Mouse (Mus musculus): ENCODE data around the gene Lcor. TPM values are rescaled to one million over a fixed set of nuclear protein-coding genes. Genes with fewer than 3 reads are reported as not detected.

The Lcor gene
- polyA plus RNA-seq, 1 experiment = 0.16 TPM

- TF ChIP-seq TAL1 (IDR thresholded peaks at IDR 0.05; ENCODE audit: low read length) = no peak
- no peak for TF ChIP-seq GATA1 (IDR thresholded peaks at IDR 0.05; ENCODE audit: low read length)
These were observed 39.8 kb downstream of the Lcor start for GRCm38 (mm10) chr19:41522246-41522645.

DNA sequence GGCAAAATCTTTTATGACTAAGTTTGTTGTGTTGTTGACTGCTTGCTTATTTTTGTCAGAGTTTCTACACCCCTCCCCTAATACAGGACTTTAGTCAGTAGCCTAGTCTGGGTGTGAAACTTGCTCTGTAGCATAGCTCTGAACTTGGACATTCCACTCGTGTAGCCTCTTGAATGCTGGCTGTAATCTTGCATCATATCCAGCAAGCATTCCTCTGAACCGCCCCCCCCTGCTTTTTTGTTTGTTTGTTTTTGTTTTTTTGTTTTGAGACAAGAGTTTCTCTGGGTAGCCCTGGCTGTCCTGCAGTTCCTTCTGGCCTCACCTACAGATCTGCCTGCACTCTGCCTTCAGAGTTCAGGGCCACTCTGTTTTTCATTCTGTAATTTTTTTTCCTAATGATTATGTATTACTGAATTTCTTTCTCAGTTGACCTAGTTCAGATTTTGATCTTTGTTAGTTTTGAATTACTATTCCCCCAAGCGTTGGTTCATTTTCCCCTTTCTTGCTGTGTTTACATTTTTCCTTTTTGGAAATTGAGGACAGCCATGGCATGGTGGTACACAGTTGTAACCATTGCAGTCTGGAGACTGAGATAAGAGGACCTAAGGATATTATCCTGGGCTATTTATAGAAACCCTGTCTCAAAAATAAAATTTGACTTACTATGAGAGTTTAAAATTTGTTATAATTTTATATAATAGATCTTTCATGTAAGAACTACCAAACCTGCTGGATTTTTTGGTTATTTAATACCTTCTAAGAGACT, 41.5 kb downstream of the Lcor start:
- TF ChIP-seq GATA1 (IDR thresholded peaks at IDR 0.05; ENCODE audit: low read length) (no peak), TAL1 (IDR thresholded peaks at IDR 0.05; ENCODE audit: low read length) (no peak)
- H3K4me1 ChIP-seq (ENCODE audit: control insufficient read depth) = peaks cover 31% of the 10 kb centered on the region
- no peaks in the 10 kb centered on the region for H3K9me3 ChIP-seq (ENCODE audit: control insufficient read depth, low read length)

More at GRCm38 (mm10) chr19:41522246-41522645, 39.8 kb downstream of the Lcor start:
- H3K9me3 ChIP-seq (ENCODE audit: control insufficient read depth, low read length) = no peaks in the 10 kb centered on the region
- H3K36me3 ChIP-seq (ENCODE audit: control insufficient read depth) = no peaks in the 10 kb centered on the region
- H3K4me3 ChIP-seq (replicated peaks) = no peak overlapping the region
- peaks cover 34% of the 10 kb centered on the region for H3K4me1 ChIP-seq (ENCODE audit: control insufficient read depth)
- no peaks in the 10 kb centered on the region for H3K27me3 ChIP-seq (ENCODE audit: control insufficient read depth)

DNA sequence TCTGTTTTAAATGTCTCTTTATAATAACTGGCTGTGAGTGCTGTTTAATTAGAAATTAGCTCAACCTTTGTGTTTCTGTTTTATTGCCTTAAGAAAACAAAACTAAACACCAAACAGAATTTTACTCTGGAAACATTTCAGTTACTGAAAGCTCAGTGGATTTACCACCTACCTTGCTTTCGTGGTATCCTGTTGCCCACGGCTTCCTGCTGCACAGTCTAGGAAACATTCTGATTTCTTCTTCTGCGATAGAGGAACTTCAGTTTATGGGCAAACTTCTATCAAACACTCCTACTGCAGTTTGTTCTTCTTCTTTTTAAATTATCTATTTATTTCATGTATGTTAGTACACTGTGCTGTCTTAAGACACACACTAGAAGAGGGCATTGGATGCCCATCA, 46.7 kb downstream of the Lcor start:
- Histone ChIP-seq H3K36me3 (ENCODE audit: control insufficient read depth) (peaks cover 11% of the 10 kb centered on the region), H3K4me1 (ENCODE audit: control insufficient read depth) (peaks cover 5% of the 10 kb centered on the region), H3K9me3 (ENCODE audit: control insufficient read depth, low read length) (no peaks in the 10 kb centered on the region), H3K4me3 (replicated peaks) (no peak overlapping the region), H3K27me3 (ENCODE audit: control insufficient read depth) (no peaks in the 10 kb centered on the region)
- TF ChIP-seq GATA1 (IDR thresholded peaks at IDR 0.05; ENCODE audit: low read length) (no peak), TAL1 (IDR thresholded peaks at IDR 0.05; ENCODE audit: low read length) (no peak)

More for the DNA sequence above, 41.5 kb downstream of the Lcor start:
- 0 out of 2 replicates have a peak, but pooled peaks cover 2% of the 10 kb centered on the region for H3K36me3 ChIP-seq (ENCODE audit: control insufficient read depth)
- no peaks in the 10 kb centered on the region for H3K27me3 ChIP-seq (ENCODE audit: control insufficient read depth)
- H3K4me3 ChIP-seq (replicated peaks) = no peak overlapping the region

- no peak for TF ChIP-seq TAL1 (IDR thresholded peaks at IDR 0.05; ENCODE audit: low read length)
- no peak for TF ChIP-seq GATA1 (IDR thresholded peaks at IDR 0.05; ENCODE audit: low read length)
- Histone ChIP-seq H3K4me1 (ENCODE audit: control insufficient read depth) (no peaks in the 10 kb centered on the region), H3K4me3 (replicated peaks) (no peak overlapping the region), H3K9me3 (ENCODE audit: control insufficient read depth, low read length) (no peaks in the 10 kb centered on the region), H3K36me3 (ENCODE audit: control insufficient read depth) (peaks cover 15% of the 10 kb centered on the region), H3K27me3 (ENCODE audit: control insufficient read depth) (no peaks in the 10 kb centered on the region)
These were observed 51.6 kb downstream of the Lcor start for GRCm38 (mm10) chr19:41534021-41534420.

DNA sequence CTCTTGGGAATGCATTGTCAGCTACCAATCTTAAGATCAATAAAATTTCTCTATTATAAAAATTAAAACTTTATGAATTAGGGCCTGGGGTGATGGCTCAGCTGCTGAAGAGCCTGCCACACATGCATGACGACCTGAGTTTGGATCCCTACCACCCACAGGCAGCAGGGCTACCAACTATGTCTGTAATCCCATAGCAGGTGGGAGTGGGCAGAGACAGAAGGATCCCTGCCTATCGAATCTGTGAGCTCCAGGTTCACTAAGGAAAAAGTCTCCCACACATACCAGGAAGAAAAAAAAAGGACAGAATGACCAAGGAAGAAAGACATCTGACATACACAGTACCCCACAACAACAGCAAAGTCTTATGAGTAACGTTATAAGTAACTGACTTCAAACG, 74.5 kb downstream of the Lcor start:
- H3K27me3 ChIP-seq (ENCODE audit: control insufficient read depth) = no peaks in the 10 kb centered on the region
- TF ChIP-seq TAL1 (IDR thresholded peaks at IDR 0.05; ENCODE audit: low read length) = no peak
- TF ChIP-seq GATA1 (IDR thresholded peaks at IDR 0.05; ENCODE audit: low read length) = no peak
- H3K4me3 ChIP-seq (replicated peaks) = no peak overlapping the region
- no peaks in the 10 kb centered on the region for H3K9me3 ChIP-seq (ENCODE audit: control insufficient read depth, low read length)
- peaks cover 66% of the 10 kb centered on the region for H3K36me3 ChIP-seq (ENCODE audit: control insufficient read depth)
- H3K4me1 ChIP-seq (ENCODE audit: control insufficient read depth) = no peaks in the 10 kb centered on the region

- Histone ChIP-seq H3K9me3 (ENCODE audit: control insufficient read depth, low read length) (no peaks in the 10 kb centered on the region), H3K36me3 (ENCODE audit: control insufficient read depth) (peaks cover 64% of the 10 kb centered on the region)
- TF ChIP-seq TAL1 (IDR thresholded peaks at IDR 0.05; ENCODE audit: low read length) (no peak), GATA1 (IDR thresholded peaks at IDR 0.05; ENCODE audit: low read length) (no peak)
These were observed 75.1 kb downstream of the Lcor start for GRCm38 (mm10) chr19:41557491-41557890.

DNA sequence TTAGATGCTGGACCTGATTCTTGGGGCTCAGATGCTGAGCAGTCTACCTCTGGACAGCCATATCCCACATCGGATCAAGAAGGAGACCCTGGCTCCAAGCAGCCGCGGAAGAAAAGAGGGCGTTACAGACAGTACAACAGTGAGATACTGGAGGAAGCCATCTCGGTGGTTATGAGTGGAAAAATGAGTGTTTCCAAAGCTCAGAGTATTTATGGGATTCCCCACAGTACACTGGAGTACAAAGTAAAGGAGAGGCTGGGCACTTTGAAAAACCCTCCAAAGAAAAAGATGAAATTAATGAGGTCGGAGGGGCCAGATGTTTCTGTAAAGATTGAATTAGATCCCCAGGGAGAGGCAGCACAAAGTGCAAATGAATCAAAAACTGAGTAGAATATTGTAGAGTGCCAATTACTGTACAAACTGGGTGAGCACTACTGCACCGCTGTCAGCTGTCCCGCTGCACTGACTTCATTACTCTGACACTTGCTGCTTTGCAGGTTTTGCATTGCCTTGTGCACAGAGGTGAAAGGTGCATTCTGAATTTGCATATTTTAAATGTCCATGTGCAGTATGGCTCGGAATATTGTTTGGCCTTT, 76.6 kb downstream of the Lcor start:
- Histone ChIP-seq H3K4me1 (ENCODE audit: control insufficient read depth) (no peaks in the 10 kb centered on the region), H3K4me3 (replicated peaks) (no peak overlapping the region), H3K27me3 (ENCODE audit: control insufficient read depth) (no peaks in the 10 kb centered on the region), H3K9me3 (ENCODE audit: control insufficient read depth, low read length) (no peaks in the 10 kb centered on the region), H3K36me3 (ENCODE audit: control insufficient read depth) (peaks cover 56% of the 10 kb centered on the region)
- TF ChIP-seq TAL1 (IDR thresholded peaks at IDR 0.05; ENCODE audit: low read length) (no peak), GATA1 (IDR thresholded peaks at IDR 0.05; ENCODE audit: low read length) (no peak)

More at GRCm38 (mm10) chr19:41557491-41557890, 75.1 kb downstream of the Lcor start:
- Histone ChIP-seq H3K4me1 (ENCODE audit: control insufficient read depth) (no peaks in the 10 kb centered on the region), H3K4me3 (replicated peaks) (no peak overlapping the region), H3K27me3 (ENCODE audit: control insufficient read depth) (no peaks in the 10 kb centered on the region)

GRCm38 (mm10) chr19:41560856-41561255, 78.4 kb downstream of the Lcor start:
- no peaks in the 10 kb centered on the region for H3K4me1 ChIP-seq (ENCODE audit: control insufficient read depth)
- H3K36me3 ChIP-seq (ENCODE audit: control insufficient read depth) = peaks cover 50% of the 10 kb centered on the region
- H3K27me3 ChIP-seq (ENCODE audit: control insufficient read depth) = no peaks in the 10 kb centered on the region
- no peaks in the 10 kb centered on the region for H3K9me3 ChIP-seq (ENCODE audit: control insufficient read depth, low read length)
- TF ChIP-seq GATA1 (IDR thresholded peaks at IDR 0.05; ENCODE audit: low read length) = no peak
- TF ChIP-seq TAL1 (IDR thresholded peaks at IDR 0.05; ENCODE audit: low read length) = no peak
- H3K4me3 ChIP-seq (replicated peaks) = no peak overlapping the region

GRCm38 (mm10) chr19:41568791-41569190, 86.4 kb downstream of the Lcor start:
- H3K27me3 ChIP-seq (ENCODE audit: control insufficient read depth) = no peaks in the 10 kb centered on the region

More at GRCm38 (mm10) chr19:41568791-41569190, 86.4 kb downstream of the Lcor start:
- Histone ChIP-seq H3K4me1 (ENCODE audit: control insufficient read depth) (peaks cover 2% of the 10 kb centered on the region), H3K36me3 (ENCODE audit: control insufficient read depth) (peaks cover 6% of the 10 kb centered on the region; the same call in 1 of the 2 replicates), H3K9me3 (ENCODE audit: control insufficient read depth, low read length) (no peaks in the 10 kb centered on the region), H3K4me3 (replicated peaks) (no peak overlapping the region)
- no peak for TF ChIP-seq GATA1 (IDR thresholded peaks at IDR 0.05; ENCODE audit: low read length)
- TF ChIP-seq TAL1 (IDR thresholded peaks at IDR 0.05; ENCODE audit: low read length) = no peak
